Mouse (Mus musculus) mature B cell (primary cell): ENCODE results near the gene Gm45213.

Experiments used
- in situ Hi-C: fragments of 300-500 bp; cut with MboI; formaldehyde crosslinking; loops from 2 replicates; pipeline ENCODE4 v1.14.3; 2019

Gene Gm45213

DNA sequence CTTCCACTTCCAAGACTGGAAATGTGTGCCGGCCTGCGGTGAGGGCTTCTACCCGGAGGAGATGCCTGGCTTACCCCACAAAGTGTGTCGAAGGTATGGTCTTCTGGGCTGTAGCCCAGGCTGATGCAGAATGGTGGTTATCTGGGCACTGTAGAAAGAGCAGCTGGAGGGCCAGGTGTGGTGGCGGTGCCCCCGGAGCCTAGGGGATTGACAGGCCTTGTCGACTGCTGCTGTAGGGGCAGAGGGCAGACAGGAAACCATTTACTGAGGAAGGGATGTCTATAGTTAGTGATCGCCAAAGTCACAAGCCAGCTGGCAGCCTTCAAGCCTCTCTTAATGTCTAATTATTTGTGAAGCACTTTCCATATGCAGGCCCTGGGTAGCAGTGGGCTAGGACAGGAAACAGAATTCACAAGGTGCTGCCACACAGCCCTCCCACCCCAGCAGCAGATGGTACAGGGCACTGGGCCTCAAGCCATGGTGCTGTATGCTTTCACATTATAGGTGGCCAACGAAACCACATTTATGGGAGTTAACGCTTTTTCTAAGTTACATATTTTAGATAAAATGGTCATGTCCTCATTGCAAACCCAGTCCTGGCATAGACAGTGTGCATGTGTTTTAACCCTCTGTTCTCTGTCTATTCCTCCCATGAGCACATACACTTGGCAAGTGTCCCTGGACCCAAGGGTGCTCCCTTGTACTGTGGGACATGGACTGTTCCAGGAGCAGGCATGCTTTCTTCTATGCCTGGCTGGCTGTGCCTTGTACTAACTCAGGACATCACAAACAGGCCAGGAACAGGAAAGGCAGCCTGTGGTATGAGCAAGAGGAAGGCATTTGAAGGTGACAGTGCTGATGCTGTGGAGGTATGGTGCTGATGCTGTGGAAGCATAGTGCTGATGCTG, at the start of gene Gm45213:
Gene Gm45213 (plus strand): TSS at position 51 of the 908 bp plus-strand sequence.
- in situ Hi-C loops, result no loop called here

GRCm38 (mm10) chr7:66001035-66001754, 42.2 kb upstream of the Gm45213 start:
- in situ Hi-C loops, result no loop called here

DNA sequence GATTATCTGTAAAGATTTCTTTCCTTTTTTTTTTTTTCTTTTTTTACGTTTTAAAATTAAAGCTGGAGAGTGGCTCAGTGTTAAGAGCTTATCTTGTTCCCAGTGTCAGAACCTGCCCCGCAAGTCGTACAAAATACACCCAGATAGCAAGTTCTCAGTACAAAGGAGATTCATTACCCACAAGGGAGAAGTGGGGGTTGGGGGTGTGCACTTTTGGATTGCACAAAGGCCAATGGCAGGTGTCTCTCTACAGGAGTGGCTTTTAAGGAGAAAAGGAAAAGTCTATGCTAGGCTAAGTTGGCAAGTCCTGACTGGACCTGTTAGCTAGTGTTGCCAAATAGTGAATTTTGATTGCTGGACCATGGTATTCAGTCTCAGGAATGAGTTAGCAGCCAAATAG, 41.6 kb upstream of the Gm45213 start:
- in situ Hi-C loops, result no loop called here

- in situ Hi-C loops, result no loop called here
Observed at GRCm38 (mm10) chr7:66003447-66003846, 40.0 kb upstream of the Gm45213 start.

DNA sequence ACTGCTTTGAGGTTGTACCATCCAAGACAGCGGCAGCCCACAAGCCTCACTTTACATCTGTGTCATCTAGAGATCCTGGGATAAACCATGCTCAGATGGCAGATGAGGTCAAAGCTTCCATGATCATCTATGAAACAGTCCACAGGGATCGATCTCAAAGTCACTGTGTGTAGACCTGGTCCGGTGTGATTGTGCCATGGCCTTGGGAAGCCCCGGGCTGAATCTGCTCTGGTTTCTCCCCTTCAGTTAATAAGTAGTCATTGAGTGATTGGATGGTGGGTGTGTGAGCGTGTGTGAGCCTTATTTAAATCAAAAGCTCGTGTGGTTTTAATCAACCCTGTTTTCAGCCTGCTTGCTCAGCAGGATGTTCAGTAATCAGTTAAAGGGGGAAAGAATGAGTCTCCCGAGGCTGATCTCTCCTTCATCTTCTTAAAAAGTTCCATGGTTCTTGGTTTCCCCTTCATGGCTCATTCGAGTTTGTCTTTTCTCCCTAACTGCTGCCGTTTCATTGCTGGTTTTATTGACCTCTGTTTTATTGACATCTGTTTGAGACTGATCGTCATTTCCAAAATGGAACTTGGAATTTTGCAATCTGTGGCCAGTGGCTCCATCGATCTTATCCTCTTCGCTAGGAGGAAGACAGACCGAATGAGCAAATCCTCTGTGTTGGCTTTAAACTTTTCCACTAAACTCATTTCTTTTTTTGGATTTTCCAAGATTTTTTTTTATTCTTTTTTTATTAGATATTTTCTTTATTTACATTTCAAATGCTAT, 39.4 kb upstream of the Gm45213 start:
- in situ Hi-C loops, result no loop called here

GRCm38 (mm10) chr7:66005066-66005465, 38.3 kb upstream of the Gm45213 start:
- in situ Hi-C loops, result no loop called here

GRCm38 (mm10) chr7:66008161-66008891, 35.1 kb upstream of the Gm45213 start:
- in situ Hi-C loops, result no loop called here

DNA sequence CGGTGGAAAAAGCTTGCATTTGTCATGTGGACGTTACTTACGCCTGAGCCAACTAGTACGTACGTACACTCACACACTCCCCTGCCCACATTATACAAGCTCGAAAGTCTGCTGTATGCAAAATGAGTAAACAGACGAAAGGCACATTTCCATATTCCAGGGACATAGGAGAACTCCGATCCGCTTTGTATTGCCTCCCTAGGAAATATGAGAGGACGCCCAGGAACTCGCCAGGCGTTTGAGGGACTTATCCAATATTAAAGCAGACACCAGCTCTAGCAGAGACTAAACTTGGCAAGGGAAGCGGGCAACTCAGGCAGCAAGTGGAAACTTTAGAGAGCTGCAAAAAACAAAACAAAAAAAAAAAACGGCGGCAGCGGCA, 34.5 kb upstream of the Gm45213 start:
- in situ Hi-C loops, result no loop called here

- in situ Hi-C loops, result no loop called here
Observed at GRCm38 (mm10) chr7:66010518-66010917, 32.9 kb upstream of the Gm45213 start.

DNA sequence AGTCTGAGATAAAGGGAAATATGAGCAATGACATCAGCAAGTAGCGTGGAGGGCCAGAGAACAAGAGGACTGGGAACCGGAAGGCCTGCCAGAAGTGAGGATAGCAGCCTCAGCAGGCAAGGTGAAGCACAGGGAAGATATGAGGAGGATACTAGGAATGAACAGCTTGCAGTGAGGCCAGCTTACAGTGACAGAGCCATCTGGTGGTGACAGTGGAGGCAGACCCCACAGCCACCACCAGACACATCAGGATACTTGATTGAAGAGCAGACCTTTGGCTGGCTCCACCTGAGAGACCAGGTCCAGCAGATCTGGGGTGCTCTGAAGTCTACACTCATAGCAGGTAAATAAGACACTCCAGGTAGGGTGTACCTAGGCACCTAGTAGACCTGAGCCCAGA, 15.7 kb upstream of the Gm45213 start:
- in situ Hi-C loops, result no loop called here

DNA sequence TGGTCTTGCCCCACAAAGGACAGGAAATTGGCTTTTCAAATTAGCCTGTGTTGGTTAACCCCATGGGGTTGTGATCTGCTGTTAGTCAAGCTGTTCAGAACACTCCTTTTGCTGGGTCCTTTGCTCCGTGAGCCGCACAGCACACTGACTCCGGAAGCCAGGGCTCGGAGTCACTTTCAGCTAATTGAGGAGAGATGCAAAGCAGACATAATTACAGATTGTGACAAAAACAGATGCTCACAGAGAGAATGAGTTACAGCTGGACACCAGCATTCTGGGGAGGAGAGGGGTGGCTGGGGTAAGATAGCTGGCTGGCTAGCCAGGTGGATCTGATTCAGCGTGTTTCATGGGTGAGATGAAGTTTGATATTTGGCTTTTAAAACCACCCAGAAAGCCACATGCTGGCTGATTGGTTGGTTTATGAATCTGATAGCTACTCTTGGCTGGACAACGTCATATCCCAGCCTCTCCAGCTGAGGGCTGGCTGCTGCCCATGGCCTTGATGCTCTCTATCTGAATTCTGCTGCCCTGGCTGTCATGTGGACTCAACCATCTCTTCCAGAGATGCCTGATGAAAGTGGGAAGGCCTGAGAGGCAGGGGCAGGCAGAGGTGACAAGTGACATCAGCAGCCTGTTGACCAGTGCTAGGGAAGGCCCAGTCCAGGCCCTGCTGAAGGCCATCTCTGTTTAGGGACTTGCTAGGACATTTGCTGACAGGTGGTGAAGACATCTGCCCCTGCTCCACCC, 14.5 kb upstream of the Gm45213 start:
- in situ Hi-C loops, result no loop called here

GRCm38 (mm10) chr7:66036809-66037208, 6.6 kb upstream of the Gm45213 start:
- in situ Hi-C loops, result no loop called here

DNA sequence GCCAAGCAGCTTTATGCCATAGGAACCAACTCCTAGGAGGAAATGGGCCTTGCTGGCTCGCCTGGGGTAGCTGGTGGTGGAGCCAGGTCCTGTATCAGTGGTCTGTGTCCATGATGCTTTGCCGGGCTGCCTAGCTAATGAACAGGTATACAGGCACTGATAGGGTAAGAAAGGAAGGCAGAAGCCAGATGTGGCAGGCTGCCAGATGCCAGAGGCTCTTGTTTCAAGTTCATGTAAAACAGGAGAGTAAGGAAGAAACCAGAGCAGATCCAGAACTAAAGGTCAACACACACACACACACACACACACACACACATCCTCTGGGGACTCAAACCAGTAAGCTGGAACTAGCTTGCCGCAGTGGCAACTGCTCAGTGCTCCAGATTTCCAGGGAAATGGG, 5.1 kb upstream of the Gm45213 start:
- in situ Hi-C loops, result no loop called here

DNA sequence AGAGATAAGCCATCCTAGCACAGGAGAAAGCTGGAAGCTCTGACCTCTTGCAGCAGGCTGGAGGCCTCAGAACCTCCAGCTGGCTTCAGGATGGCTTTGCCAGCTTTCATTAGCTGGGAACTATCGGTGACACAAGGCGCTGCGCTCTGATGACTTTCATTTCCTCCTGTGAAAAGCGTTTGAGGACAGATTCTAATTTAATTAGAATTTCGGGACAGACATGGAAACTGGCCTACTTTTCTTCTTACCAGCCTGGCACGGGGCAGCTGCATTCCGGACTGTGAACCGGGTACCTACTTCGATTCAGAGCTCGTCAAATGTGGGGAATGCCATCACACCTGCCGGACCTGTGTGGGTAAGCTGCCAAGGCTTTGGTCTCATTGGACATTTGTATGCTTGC, 4.7 kb upstream of the Gm45213 start:
- in situ Hi-C loops, result no loop called here

- in situ Hi-C loops, result no loop called here
Observed at GRCm38 (mm10) chr7:66040026-66040814, 3.2 kb upstream of the Gm45213 start.

DNA sequence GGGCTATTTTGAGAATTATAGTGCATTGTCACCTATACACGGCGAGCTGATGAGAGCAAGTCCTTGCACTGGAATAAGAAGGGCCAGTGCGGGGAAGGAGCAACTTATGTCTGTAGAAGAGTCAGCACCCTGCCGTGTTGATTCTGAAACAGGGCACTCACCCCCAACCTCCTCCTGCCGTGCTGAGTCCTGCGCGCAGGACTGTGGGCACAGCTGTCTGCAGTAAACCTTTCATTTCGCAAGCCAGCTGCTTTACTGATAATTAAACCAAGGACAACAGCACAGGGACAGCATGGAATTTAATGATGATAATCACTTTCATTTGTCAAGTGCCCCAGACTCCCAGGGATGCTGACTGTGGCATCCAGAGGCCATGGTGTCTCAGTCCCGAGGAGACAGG, 1.2 kb downstream of the Gm45213 start:
- in situ Hi-C loops, result no loop called here

DNA sequence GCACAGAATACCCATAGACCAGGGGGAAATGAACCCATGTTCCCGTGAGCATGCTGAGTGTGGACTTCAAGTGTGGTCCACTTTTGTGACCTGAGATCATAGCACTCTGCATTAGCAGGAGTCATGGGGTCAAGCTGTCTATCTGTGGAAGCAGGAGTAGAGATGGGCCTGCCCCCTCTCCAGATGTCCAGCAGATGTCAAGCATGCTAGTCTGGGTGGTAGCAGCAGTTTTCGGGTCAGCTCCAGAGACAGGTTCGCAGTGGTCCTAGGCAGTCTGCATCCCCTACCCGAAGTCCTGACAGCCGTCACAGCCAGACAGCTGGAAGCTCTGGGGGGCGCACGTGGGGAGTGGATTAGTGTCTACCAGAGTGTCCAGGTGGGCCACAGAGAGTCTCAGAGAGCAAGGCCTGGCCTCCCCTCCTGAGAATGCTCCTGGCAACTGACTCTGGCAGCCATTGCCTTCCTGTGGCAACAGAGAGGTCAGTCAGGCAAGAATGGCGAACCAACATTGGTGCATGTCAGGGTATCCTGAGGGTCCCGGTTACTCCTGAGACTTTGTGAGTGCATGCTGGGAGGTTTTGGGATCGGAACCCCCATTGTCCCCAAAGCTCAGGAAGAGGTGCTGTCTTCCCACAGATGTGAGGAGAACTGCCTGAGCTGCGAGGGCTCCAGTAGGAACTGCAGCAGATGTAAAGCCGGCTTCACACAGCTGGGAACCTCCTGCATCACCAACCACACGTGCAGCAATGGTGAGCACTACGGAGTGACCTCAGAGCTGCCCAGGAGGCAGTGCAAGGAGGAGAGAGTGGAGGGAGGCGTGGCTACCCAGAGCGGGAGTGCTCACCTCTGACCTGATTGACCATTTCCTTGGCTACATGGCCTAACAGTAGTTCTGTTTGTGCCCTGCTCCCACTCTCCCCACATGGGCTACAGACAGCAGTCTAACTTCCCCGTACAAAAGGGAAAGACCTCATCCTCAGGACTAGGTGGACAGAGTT, 3.8 kb downstream of the Gm45213 start:
- in situ Hi-C loops, result no loop called here

DNA sequence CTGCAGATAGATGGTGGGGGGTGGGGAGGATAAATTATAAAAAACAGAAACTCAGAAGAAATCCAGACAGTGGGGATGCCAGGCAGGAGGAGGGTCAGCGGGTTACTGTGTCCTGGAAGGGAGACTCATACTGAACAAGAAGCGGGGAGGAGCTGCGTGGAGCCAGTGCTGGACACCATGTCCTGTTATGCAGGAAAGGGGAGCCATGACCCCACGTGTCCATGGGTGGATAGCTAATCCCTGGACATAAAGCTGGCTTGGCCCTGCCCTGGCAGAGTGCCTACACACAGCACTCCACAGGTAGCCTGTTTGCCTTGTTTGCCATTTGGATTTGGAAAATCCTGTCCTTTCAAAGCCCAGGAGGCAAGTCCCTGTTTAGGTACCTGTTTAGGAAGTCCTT, 4.6 kb downstream of the Gm45213 start:
- in situ Hi-C loops, result no loop called here
